Mouse (Mus musculus) intestine, embryonic 16.5 days (tissue): ENCODE measurements around the gene Rufy2. TPM values are rescaled to one million over a fixed set of nuclear protein-coding genes. Genes with fewer than 3 reads are reported as not detected.
A peak's percentile ranks its signal among the peaks of the same experiment; 100 is the strongest.

Experiments used
- ATAC-seq: fragments of 200-750 bp; cut with Nextera tagmentation; 2 replicates; pipeline ENCODE4 v1.8.0; 2017; ENCODE audit warnings: moderate TSS enrichment, moderate library complexity
- H3K27ac ChIP-seq: fragments of 300-500 bp; sonication (generic); 2 replicates; pipeline ENCODE4 v1.5.1; 2014; ENCODE audit warnings: mild to moderate bottlenecking, low read length
- H3K27me3 ChIP-seq: fragments of 300-500 bp; sonication (generic); replicated peaks from 2 replicates; pipeline ENCODE4 v1.6.1; 2014; ENCODE audit warnings: low read length, control low read depth, mixed read lengths; ENCODE audit not compliant: control insufficient read depth, insufficient read depth
- H3K36me3 ChIP-seq: fragments of 300-500 bp; sonication (generic); 2 replicates; pipeline ENCODE4 v1.6.1; 2014; ENCODE audit warnings: low read length, control low read depth; ENCODE audit not compliant: control insufficient read depth, insufficient read depth
- H3K4me1 ChIP-seq: fragments of 300-500 bp; sonication (generic); 2 replicates; pipeline ENCODE4 v1.6.1; 2014; ENCODE audit warnings: low read length, control low read depth, mixed read lengths; ENCODE audit not compliant: control insufficient read depth, insufficient read depth
- H3K4me2 ChIP-seq: fragments of 300-500 bp; sonication (generic); 2 replicates; pipeline ENCODE4 v1.6.1; 2014; ENCODE audit warnings: low read depth, low read length, control low read depth
- H3K4me3 ChIP-seq: fragments of 300-500 bp; sonication (generic); 2 replicates; pipeline ENCODE4 v1.5.1; 2014; ENCODE audit warnings: mild to moderate bottlenecking, low read length
- H3K9ac ChIP-seq: fragments of 300-500 bp; sonication (generic); 2 replicates; pipeline ENCODE4 v1.6.1; 2014; ENCODE audit warnings: low read depth, low read length
- H3K9me3 ChIP-seq: fragments of 300-500 bp; sonication (generic); 2 replicates; pipeline ENCODE4 v1.6.1; 2016; ENCODE audit warnings: low read length, control low read depth; ENCODE audit not compliant: control insufficient read depth
- WGBS: fragments of 180-500 bp; shearing (Covaris S2); extraction: QIAGEN DNeasy Blood & Tissue Kit; methylation state at CpG from one replicate; pipeline ENCODE4 v1.1.7; 2014; 5-methylcytosine and 5-hydroxymethylcytosine counted together
- polyA plus RNA-seq: library from polyadenylated mRNA; unstranded; fragments of >200 nt; fragmentation: Nextera tagmentation; extraction: Ambion mirVana; gene quantifications from 2 replicates; pipeline ENCODE4 v1.2.1, GENCODE M21; 2015

Gene Rufy2
- polyA plus RNA-seq = 13.8 and 19.6 TPM in 2 replicates

DNA sequence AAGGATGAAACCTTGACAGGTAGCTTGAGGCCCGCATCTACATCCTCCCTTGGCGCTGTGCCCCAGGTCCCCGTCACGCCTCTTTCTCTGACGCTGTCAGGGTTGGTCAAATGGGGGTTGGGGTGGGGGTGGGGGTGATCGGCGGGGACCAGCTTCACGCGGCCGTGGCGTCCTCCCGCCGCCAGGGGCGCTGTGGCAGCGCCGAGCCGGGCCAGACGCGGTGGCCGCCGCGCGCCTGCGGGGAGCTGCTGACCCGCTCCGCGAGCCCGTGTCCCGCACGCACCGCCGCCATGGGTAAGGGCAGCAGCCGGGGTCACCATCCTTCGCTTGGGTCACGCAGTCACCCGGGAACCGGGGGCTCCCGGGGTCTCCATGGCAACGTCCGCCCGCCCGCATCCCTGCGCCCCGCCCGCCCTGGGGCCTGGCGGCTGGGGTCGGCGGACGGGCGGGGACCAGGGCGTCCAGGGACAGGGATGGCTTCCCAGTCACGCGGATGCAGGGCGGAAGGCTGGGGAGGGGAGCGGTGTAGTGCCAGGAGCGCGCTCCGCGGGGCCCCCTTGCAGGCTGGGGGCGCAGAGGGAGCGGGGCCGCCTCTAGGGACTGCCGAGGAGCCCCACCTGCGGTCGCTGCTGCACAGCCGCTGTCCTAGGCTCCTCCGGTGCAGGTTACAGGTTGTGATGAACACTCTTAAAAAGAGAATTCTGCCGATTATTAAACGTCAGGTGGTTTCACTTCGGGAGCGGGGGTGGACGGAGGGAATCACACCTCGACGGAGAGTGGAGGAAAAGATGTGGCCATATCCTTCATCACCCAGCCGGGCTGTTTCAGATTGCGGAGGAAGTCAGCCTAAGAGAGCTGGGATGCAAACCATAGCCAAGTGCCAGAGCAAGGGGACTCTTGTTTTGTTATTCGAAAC lies at the start of gene Rufy2:
Gene Rufy2, plus strand, starts transcription at position 185 of the 916 bp plus-strand sequence.
- H3K27me3 ChIP-seq = no peaks in the 10 kb centered on the region
- WGBS = under 1% methylated on average over 71 of the region's 77 CpGs
- peak within 1 kb of the TSS; percentile 47; the same call in 1 of the 2 replicates for H3K27ac ChIP-seq
- no peaks in the 10 kb centered on the region for H3K9me3 ChIP-seq
- H3K9ac ChIP-seq = peak within 1 kb of the TSS; percentile 91
- peak within 1 kb of the TSS; percentile 96 for H3K4me3 ChIP-seq
- no peaks in the 10 kb centered on the region for H3K36me3 ChIP-seq
- peak; percentile 92 for ATAC-seq
- peaks cover 4% of the 10 kb centered on the region; the same call in 1 of the 2 replicates for H3K4me1 ChIP-seq
- H3K4me2 ChIP-seq = peak within 1 kb of the TSS; percentile 70

DNA sequence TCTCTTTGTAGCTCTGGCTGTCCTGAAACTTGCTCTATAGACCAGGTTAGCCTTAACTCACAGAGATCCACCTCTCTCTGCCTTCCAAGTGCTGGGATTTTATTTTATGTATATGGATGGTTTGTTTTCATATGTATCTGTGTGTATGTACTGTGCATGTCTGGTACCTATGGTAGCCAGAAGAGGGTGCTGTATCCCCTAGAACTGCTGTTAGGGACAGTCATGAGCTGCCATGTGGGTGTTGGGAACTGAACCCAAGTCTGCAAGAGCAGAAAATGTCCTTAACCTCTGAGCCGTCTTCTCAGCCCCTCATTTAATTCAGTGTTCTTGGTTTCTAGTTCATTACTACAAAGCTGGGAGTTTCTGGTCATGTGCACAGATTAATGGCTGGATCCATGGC lies 47.6 kb upstream of the Rufy2 start:
- ATAC-seq = no peak
- H3K4me2 ChIP-seq = no peak overlapping the region
- H3K9ac ChIP-seq = no peak overlapping the region
- H3K27me3 ChIP-seq = no peaks in the 10 kb centered on the region
- H3K27ac ChIP-seq = no peak overlapping the region
- H3K36me3 ChIP-seq = 0 out of 2 replicates have a peak, but pooled peaks cover 4% of the 10 kb centered on the region
- H3K4me3 ChIP-seq = no peak overlapping the region
- H3K9me3 ChIP-seq = no peaks in the 10 kb centered on the region
- WGBS = 95% methylated on average over 1 of the region's 1 CpGs
- no peaks in the 10 kb centered on the region for H3K4me1 ChIP-seq

DNA sequence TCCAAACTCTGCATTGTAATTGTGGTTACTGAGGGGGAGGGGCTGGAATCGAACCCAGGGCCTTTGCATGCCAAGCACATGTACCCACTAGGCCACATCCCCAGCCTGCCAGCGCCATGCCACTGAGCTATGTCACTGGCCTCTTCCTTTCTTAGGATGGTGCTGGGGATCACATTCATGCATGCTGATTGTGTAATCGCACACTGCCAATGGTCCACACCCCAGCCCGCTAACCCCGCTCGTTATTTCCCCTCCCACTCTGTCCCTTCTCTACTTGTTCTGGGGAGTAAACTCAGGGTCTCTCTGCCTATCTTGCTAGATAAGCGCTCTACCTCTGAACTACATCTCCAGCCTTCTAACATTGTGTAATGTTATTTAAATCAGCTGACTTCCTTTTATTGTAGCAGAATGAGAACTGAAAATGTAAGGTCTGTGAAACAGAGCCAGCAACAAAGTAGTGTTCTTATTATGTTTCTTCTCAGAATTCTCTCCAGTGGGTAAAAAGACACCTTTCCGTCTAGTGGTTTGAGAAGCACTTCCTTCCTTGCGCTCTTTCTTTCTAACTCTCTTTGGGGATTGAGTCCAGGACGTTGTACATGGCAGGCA lies 34.9 kb upstream of the Rufy2 start:
- Histone ChIP-seq H3K4me1 (no peaks in the 10 kb centered on the region), H3K27me3 (no peaks in the 10 kb centered on the region), H3K36me3 (no peaks in the 10 kb centered on the region), H3K4me3 (no peak overlapping the region), H3K9ac (no peak overlapping the region), H3K9me3 (no peaks in the 10 kb centered on the region), H3K4me2 (no peak overlapping the region), H3K27ac (0 out of 2 replicates have a peak overlapping the region, but pooled peaks have one; percentile 20)
- ATAC-seq = no peak; the same call in 1 of the 2 replicates
- WGBS = 76% methylated on average over 10 of the region's 10 CpGs

DNA sequence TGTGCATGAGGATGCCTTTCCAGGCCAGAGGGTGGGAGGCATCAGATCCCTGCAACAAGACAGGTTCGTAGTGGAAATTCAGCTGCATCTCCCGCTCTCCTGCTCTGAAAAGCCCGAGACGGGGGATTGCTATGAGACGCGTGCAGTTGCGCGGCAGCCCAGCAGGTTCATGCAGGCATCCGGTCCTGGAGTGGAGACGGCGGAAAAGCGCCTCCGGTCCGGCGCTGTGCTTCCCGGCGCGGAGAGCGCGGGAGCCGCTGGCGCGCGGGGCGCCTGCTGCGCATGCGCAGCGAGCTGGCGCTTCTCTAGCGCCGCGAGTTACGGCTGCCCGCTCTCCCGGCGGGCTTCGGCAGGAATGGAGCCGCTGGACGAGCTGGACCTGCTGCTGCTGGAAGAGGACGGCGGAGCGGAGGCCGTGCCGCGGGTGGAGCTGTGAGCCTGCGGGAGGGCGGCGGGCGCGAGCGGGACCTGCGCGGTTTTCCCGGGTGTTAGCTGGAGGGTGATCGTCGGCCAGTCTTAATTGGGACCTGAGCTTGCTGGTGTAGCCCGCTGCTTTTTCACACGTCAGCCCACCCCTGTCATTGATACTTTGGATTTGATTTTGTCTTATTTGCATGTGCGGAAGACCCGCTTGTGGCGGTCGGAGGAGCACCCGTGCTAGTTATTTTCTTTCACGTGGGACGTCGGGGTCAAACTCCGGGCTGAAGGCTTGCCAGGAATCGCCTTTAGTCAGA lies 33.1 kb upstream of the Rufy2 start, which contains the start of gene Dna2:
Gene Dna2, plus strand, starts transcription at position 289 of the 734 bp plus-strand sequence.
- peak within 1 kb of the TSS; percentile 82 for H3K9ac ChIP-seq
- no peaks in the 10 kb centered on the region for H3K27me3 ChIP-seq
- no peaks in the 10 kb centered on the region for H3K4me1 ChIP-seq
- H3K4me3 ChIP-seq = peak within 1 kb of the TSS; percentile 76
- ATAC-seq = peak; percentile 91
- H3K36me3 ChIP-seq = peaks cover 4% of the 10 kb centered on the region; the same call in 1 of the 2 replicates
- H3K9me3 ChIP-seq = no peaks in the 10 kb centered on the region
- peak within 1 kb of the TSS; percentile 87 for H3K27ac ChIP-seq
- peak within 1 kb of the TSS; percentile 85 for H3K4me2 ChIP-seq
- WGBS = under 1% methylated on average over 68 of the region's 68 CpGs

DNA sequence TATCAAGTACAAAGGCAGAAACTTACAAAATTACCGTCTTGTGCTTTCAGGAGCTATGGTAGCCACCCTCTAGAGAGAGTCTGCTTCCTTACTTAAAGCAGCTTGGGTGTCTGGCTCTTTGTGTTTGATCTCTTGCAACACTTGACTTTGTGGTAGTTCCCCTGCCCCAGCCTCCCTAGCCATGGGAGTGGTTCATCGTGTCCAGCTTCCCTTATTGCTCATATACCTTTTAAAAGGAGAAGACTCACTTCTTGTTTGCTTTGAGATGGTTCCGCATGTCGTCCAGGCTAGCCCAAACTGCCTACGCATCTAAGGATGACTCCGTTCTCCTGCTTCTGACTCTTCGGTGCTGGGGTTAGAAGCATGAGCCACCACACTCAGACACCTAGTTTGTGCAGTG lies 31.5 kb upstream of the Rufy2 start:
- 94% methylated on average over 7 of the region's 7 CpGs for WGBS
- H3K9ac ChIP-seq = no peak overlapping the region
- no peaks in the 10 kb centered on the region for H3K9me3 ChIP-seq
- H3K36me3 ChIP-seq = peaks cover 8% of the 10 kb centered on the region; the same call in 1 of the 2 replicates
- H3K4me1 ChIP-seq = no peaks in the 10 kb centered on the region
- no peak overlapping the region for H3K27ac ChIP-seq
- H3K27me3 ChIP-seq = no peaks in the 10 kb centered on the region
- no peak overlapping the region for H3K4me3 ChIP-seq
- ATAC-seq = no peak
- no peak overlapping the region for H3K4me2 ChIP-seq

DNA sequence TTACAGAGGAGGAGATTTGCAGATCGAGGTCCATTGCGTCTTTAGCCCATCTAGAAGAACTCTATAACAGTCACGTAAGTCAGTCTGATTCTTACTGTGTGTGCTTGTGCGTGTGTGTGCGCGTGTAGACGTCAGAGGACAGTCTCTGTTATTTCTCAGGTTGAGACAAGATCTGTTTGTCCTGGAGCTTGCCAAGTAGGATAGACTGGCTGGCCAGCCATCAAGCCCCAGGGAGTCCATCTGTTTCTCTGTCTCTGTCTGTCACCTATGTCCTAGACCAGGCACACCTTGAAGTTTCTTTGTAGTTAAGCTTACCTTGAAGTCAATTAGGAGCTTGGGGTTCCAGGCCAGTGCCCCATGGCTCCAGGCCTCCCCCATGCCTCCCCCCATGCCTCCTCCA lies 16.1 kb upstream of the Rufy2 start:
- Histone ChIP-seq H3K36me3 (peaks cover 33% of the 10 kb centered on the region), H3K9me3 (no peaks in the 10 kb centered on the region), H3K4me3 (no peak overlapping the region), H3K27me3 (no peaks in the 10 kb centered on the region), H3K4me2 (no peak overlapping the region), H3K4me1 (no peaks in the 10 kb centered on the region), H3K27ac (no peak overlapping the region), H3K9ac (no peak overlapping the region)
- no peak for ATAC-seq
- 91% methylated on average over 7 of the region's 7 CpGs for WGBS

DNA sequence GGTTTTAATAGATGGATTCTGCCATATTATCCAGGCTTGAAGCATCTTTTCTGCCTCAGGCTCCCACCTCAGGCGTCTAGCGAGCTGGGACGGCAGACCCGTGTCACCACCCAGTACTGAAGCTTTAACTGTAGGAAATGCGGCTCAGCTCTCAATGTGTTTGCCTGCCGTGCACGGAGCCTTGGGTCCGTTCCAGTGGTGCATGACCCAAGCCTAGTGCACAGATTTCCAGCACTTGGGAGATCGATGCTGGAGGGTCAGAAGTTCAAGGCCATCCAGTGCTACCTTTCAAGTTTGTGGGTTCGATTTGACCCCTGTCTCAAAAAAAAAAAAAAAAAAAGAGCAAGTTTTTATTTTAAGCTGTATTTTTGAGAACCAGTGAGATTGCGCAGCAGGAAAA lies 14.2 kb upstream of the Rufy2 start:
- Histone ChIP-seq H3K4me2 (no peak overlapping the region), H3K4me3 (no peak overlapping the region), H3K27ac (no peak overlapping the region), H3K36me3 (peaks cover 27% of the 10 kb centered on the region), H3K4me1 (no peaks in the 10 kb centered on the region), H3K27me3 (no peaks in the 10 kb centered on the region), H3K9ac (no peak overlapping the region), H3K9me3 (no peaks in the 10 kb centered on the region)
- WGBS = 92% methylated on average over 11 of the region's 11 CpGs
- ATAC-seq = no peak

DNA sequence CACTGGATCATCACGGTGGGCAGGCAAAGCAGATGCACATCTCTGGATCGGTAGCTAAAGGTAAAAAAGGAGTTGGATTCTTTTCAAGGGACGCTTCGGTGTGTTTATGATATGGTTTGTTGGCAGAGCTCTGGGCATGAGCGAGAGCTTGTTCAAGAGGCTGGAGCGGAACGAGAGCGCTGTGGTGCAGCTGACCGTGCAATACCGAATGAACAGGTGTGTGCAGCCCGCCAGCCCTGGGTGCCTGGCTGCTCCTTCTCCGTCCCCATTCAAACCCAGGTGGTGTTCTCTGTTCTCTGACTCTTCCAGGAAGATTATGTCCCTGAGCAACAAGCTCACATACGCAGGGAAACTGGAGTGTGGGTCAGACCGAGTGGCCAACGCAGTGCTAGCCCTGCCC lies 13.7 kb upstream of the Rufy2 start:
- H3K4me1 ChIP-seq = no peaks in the 10 kb centered on the region
- no peaks in the 10 kb centered on the region for H3K27me3 ChIP-seq
- H3K4me2 ChIP-seq = no peak overlapping the region
- no peak overlapping the region for H3K4me3 ChIP-seq
- no peak for ATAC-seq
- 94% methylated on average over 15 of the region's 15 CpGs for WGBS
- peaks cover 24% of the 10 kb centered on the region for H3K36me3 ChIP-seq
- H3K9ac ChIP-seq = no peak overlapping the region
- no peak overlapping the region for H3K27ac ChIP-seq
- no peaks in the 10 kb centered on the region for H3K9me3 ChIP-seq

DNA sequence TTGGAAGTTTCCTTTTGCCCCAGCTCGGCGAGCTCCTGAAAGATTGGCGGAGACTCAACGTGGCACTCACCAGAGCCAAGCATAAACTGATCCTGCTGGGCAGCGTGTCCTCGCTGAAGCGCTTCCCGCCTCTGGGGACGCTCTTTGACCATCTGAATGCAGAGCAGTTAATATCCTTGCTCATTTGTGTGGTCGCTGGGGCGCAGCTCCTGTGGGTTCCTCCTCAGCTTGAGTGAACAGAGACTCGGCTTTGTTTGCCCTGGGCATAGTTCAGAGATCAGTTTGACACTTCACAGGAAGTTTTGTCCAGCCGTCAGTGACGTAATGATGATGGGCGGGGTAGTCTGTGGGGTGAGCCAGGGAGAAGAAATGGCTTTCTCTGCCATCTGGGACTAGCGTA lies 8.2 kb upstream of the Rufy2 start:
- no peak overlapping the region for H3K4me3 ChIP-seq
- H3K27ac ChIP-seq = no peak overlapping the region
- 68% methylated on average over 16 of the region's 16 CpGs for WGBS
- H3K4me2 ChIP-seq = no peak overlapping the region
- H3K9me3 ChIP-seq = no peaks in the 10 kb centered on the region
- no peaks in the 10 kb centered on the region for H3K27me3 ChIP-seq
- peaks cover 2% of the 10 kb centered on the region; the same call in 1 of the 2 replicates for H3K4me1 ChIP-seq
- ATAC-seq = peak; percentile 71
- H3K9ac ChIP-seq = no peak overlapping the region
- H3K36me3 ChIP-seq = peaks cover 5% of the 10 kb centered on the region; the same call in 1 of the 2 replicates
